Mouse (Mus musculus) MEL-GATA-1-ER (cell line): ENCODE data around the gene Greb1.

Source experiments
- DNase-seq: peaks from one replicate; pipeline ENCODE4 v3.0.0-alpha.2; 2012; ENCODE audit warnings: low read depth; ENCODE audit errors: extremely low read depth

Greb1 gene

GRCm38 (mm10) chr12:16805511-16805910, 4.8 kb upstream of the Greb1 start:
- DNase-seq, result peak; percentile 47

GRCm38 (mm10) chr12:16803956-16804430, 3.3 kb upstream of the Greb1 start:
- DNase-seq, result no peak

GRCm38 (mm10) chr12:16803237-16803955, 2.7 kb upstream of the Greb1 start:
- DNase-seq, result no peak

- DNase-seq, result no peak
Measured at GRCm38 (mm10) chr12:16800959-16801315, 251 bp upstream of the Greb1 start.

- no peak for DNase-seq
Measured at GRCm38 (mm10) chr12:16799928-16800258, 793 bp downstream of the Greb1 start.

- no peak for DNase-seq
Measured at GRCm38 (mm10) chr12:16798894-16799293, 1.8 kb downstream of the Greb1 start.

GRCm38 (mm10) chr12:16795781-16796180, 4.9 kb downstream of the Greb1 start:
- DNase-seq, result no peak

- DNase-seq, result no peak
Measured at GRCm38 (mm10) chr12:16793371-16793770, 7.3 kb downstream of the Greb1 start.

- DNase-seq, result no peak
Measured at GRCm38 (mm10) chr12:16790456-16790855, 10.2 kb downstream of the Greb1 start.

GRCm38 (mm10) chr12:16789756-16790155, 10.9 kb downstream of the Greb1 start:
- DNase-seq, result no peak

- no peak for DNase-seq
Measured at GRCm38 (mm10) chr12:16789199-16789598, 11.5 kb downstream of the Greb1 start.

GRCm38 (mm10) chr12:16788600-16788999, 12.1 kb downstream of the Greb1 start:
- DNase-seq, result no peak

GRCm38 (mm10) chr12:16781034-16781746, 19.5 kb downstream of the Greb1 start:
- no peak for DNase-seq

- no peak for DNase-seq
Measured at GRCm38 (mm10) chr12:16780320-16780719, 20.4 kb downstream of the Greb1 start.

GRCm38 (mm10) chr12:16779165-16779564, 21.5 kb downstream of the Greb1 start:
- DNase-seq, result no peak

- DNase-seq, result no peak
Measured at GRCm38 (mm10) chr12:16778523-16778922, 22.2 kb downstream of the Greb1 start.

- DNase-seq, result no peak
Measured at GRCm38 (mm10) chr12:16775351-16775750, 25.3 kb downstream of the Greb1 start.

- DNase-seq, result no peak
Measured at GRCm38 (mm10) chr12:16774605-16775004, 26.1 kb downstream of the Greb1 start.

- DNase-seq, result no peak
Measured at GRCm38 (mm10) chr12:16769601-16770165, 31.0 kb downstream of the Greb1 start.

GRCm38 (mm10) chr12:16768711-16769110, 32.0 kb downstream of the Greb1 start:
- DNase-seq, result no peak

GRCm38 (mm10) chr12:16768251-16768650, 32.4 kb downstream of the Greb1 start:
- DNase-seq, result no peak

- no peak for DNase-seq
Measured at GRCm38 (mm10) chr12:16764776-16765445, 35.8 kb downstream of the Greb1 start.
